Mouse (Mus musculus) forebrain, embryonic 15.5 days (tissue): ENCODE data around the gene Crb3. TPM values are rescaled to one million over a fixed set of nuclear protein-coding genes. Genes with fewer than 3 reads are reported as not detected.

ENCODE experiments used
- ATAC-seq: fragments of 200-750 bp; cut with Nextera tagmentation; replicated peaks from 2 replicates; pipeline ENCODE4 v1.8.0; 2017; ENCODE audit warnings: mild to moderate bottlenecking, moderate TSS enrichment, moderate library complexity
- H3K27ac ChIP-seq: fragments of 300-500 bp; sonication (generic); replicated peaks from 2 replicates; pipeline ENCODE4 v1.5.1; 2015; ENCODE audit warnings: mild to moderate bottlenecking, inconsistent platforms
- H3K27me3 ChIP-seq: fragments of 300-500 bp; sonication (generic); 2 replicates; pipeline ENCODE4 v1.6.1; 2015; ENCODE audit warnings: inconsistent platforms
- H3K36me3 ChIP-seq: fragments of 300-500 bp; sonication (generic); 2 replicates; pipeline ENCODE4 v1.6.1; 2015; ENCODE audit warnings: mild to moderate bottlenecking, inconsistent platforms
- H3K4me1 ChIP-seq: fragments of 300-500 bp; sonication (generic); 2 replicates; pipeline ENCODE4 v1.6.1; 2015; ENCODE audit warnings: inconsistent platforms
- H3K4me2 ChIP-seq: fragments of 300-500 bp; sonication (generic); replicated peaks from 2 replicates; pipeline ENCODE4 v1.6.1; 2015; ENCODE audit warnings: mild to moderate bottlenecking, inconsistent platforms
- H3K4me3 ChIP-seq: fragments of 300-500 bp; sonication (generic); 2 replicates; pipeline ENCODE4 v1.5.1; 2015; ENCODE audit warnings: mild to moderate bottlenecking, inconsistent platforms
- H3K9ac ChIP-seq: fragments of 300-500 bp; sonication (generic); replicated peaks from 2 replicates; pipeline ENCODE4 v1.6.1; 2015; ENCODE audit warnings: mild to moderate bottlenecking, inconsistent platforms
- H3K9me3 ChIP-seq: fragments of 300-500 bp; sonication (generic); 2 replicates; pipeline ENCODE4 v1.6.1; 2016; ENCODE audit warnings: inconsistent platforms
- WGBS: fragments of 180-500 bp; shearing (Covaris S2); methylation state at CpG from one replicate; pipeline ENCODE4 v1.1.7; 2015; ENCODE audit warnings: mixed read lengths; 5-methylcytosine and 5-hydroxymethylcytosine counted together
- polyA plus RNA-seq: library from polyadenylated mRNA; unstranded; fragments of >200 nt; fragmentation: Nextera tagmentation; extraction: Ambion mirVana; gene quantifications from 2 replicates; pipeline ENCODE4 v1.2.1, GENCODE M21; 2015

The Crb3 gene
- polyA plus RNA-seq, 1 experiment from 2014 or later, result 2.0 TPM

DNA sequence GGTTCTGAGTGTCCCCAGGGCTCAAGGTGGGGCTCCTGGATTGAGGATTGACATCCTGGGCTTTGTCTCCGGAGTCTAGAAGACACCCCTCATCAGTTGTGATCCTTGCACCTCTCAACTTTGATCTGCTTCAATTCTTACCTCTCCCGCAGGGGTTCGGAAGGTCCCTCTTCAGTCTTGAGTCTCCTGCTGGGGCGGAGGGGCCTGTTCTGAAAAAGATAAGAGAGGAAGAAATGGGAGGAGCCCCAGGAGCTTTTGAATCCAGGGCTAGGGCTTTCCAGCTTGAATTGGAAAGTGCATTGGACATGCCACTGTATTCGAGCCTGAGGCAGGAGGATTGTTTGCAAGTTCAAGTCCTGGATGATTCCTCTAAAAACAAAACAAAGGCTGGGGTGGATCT is 8.0 kb downstream of the Crb3 start:
- Histone ChIP-seq H3K4me1 (peaks cover 2% of the 10 kb centered on the region; the same call in 1 of the 2 replicates), H3K36me3 (no peaks in the 10 kb centered on the region), H3K4me3 (no peak overlapping the region), H3K27ac (no peak overlapping the region), H3K9me3 (no peaks in the 10 kb centered on the region), H3K27me3 (peaks cover 22% of the 10 kb centered on the region), H3K9ac (no peak overlapping the region), H3K4me2 (no peak overlapping the region)
- ATAC-seq, result no peak
- WGBS, result 61% methylated on average over 5 of the region's 5 CpGs

- ATAC-seq, result no peak
- Histone ChIP-seq H3K27me3 (no peaks in the 10 kb centered on the region), H3K36me3 (no peaks in the 10 kb centered on the region), H3K4me3 (peak overlapping the region; percentile 22), H3K9me3 (no peaks in the 10 kb centered on the region), H3K9ac (peak overlapping the region; percentile 23; the same call in 1 of the 2 replicates), H3K4me1 (no peaks in the 10 kb centered on the region), H3K27ac (no peak overlapping the region), H3K4me2 (peak overlapping the region; percentile 30)
- 11% methylated on average over 9 of the region's 9 CpGs for WGBS
Measured at GRCm38 (mm10) chr17:57070272-57070671, 11.4 kb downstream of the Crb3 start.

GRCm38 (mm10) chr17:57070699-57071098 is 11.8 kb downstream of the Crb3 start:
- peak overlapping the region; percentile 30 for H3K4me2 ChIP-seq
- no peaks in the 10 kb centered on the region for H3K27me3 ChIP-seq
- H3K9ac ChIP-seq, result no peak overlapping the region
- no peaks in the 10 kb centered on the region for H3K4me1 ChIP-seq
- peak overlapping the region; percentile 22; the same call in 1 of the 2 replicates for H3K4me3 ChIP-seq
- no peaks in the 10 kb centered on the region for H3K36me3 ChIP-seq
- WGBS, result 2% methylated on average over 11 of the region's 11 CpGs
- H3K9me3 ChIP-seq, result no peaks in the 10 kb centered on the region
- ATAC-seq, result 0 out of 2 replicates have a peak, but pooled peaks have one; percentile 50
- no peak overlapping the region for H3K27ac ChIP-seq

DNA sequence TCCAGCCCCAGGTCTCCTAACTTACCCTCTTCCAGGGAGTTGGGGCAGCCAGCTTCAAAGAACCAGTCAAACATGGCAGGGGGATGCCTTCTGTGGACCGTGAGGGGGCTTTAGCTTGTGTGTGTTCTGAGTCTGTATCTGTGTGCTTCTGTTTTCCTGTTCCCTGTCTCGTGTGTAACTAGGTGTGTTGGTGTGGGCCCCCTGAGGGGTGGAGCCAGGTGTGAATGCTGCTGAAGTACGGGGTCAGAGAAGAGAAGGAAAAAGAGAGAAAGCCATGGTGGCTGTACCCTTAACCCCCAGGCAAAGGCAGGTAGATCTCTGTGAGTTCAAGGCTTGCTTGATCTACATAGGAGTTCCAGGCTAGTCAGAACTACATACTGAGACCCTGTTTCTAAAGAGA is 18.0 kb downstream of the Crb3 start:
- no peak overlapping the region for H3K9ac ChIP-seq
- no peaks in the 10 kb centered on the region for H3K4me1 ChIP-seq
- no peaks in the 10 kb centered on the region for H3K9me3 ChIP-seq
- H3K27ac ChIP-seq, result no peak overlapping the region
- ATAC-seq, result no peak
- H3K27me3 ChIP-seq, result no peaks in the 10 kb centered on the region
- peaks cover 23% of the 10 kb centered on the region for H3K36me3 ChIP-seq
- 68% methylated on average over 3 of the region's 3 CpGs for WGBS
- no peak overlapping the region for H3K4me2 ChIP-seq
- no peak overlapping the region for H3K4me3 ChIP-seq

GRCm38 (mm10) chr17:57078336-57078735 is 19.4 kb downstream of the Crb3 start, which contains the start of gene Dennd1c:
TSS of gene Dennd1c (minus strand) at chr17:57078514.
- no peak within 1 kb of the TSS for H3K4me3 ChIP-seq
- no peaks in the 10 kb centered on the region for H3K4me1 ChIP-seq
- no peaks in the 10 kb centered on the region for H3K9me3 ChIP-seq
- peaks cover 23% of the 10 kb centered on the region for H3K36me3 ChIP-seq
- H3K9ac ChIP-seq, result no peak within 1 kb of the TSS
- no peak within 1 kb of the TSS for H3K27ac ChIP-seq
- 68% methylated on average over 6 of the region's 6 CpGs for WGBS
- peak; percentile 15; the same call in 1 of the 2 replicates for ATAC-seq
- H3K27me3 ChIP-seq, result no peaks in the 10 kb centered on the region
- no peak within 1 kb of the TSS for H3K4me2 ChIP-seq

DNA sequence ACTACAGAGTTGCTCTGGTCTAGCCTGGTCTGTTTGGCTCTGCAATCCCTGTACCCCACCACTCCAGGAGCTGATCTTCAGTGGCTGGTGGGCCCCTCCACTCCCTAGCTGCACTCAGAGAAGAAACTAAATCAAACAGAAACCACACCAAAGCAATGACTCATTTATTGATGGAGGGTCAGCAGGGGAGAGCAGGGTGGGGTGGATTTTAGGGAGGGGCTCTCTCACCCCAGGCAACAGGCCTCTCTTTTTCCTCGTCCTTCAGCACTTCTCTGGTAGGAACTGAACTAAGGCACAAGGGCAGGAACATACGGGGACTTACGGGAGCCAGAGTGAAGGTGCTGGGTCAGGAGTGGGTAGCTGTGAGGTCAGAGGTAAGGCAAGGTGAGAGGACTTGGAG is 21.0 kb downstream of the Crb3 start:
- ATAC-seq, result no peak
- Histone ChIP-seq H3K36me3 (peaks cover 23% of the 10 kb centered on the region), H3K9me3 (no peaks in the 10 kb centered on the region), H3K9ac (no peak overlapping the region), H3K4me3 (no peak overlapping the region), H3K27ac (no peak overlapping the region), H3K4me2 (no peak overlapping the region), H3K27me3 (no peaks in the 10 kb centered on the region), H3K4me1 (peaks cover 4% of the 10 kb centered on the region; the same call in 1 of the 2 replicates)
- WGBS, result 80% methylated on average over 3 of the region's 3 CpGs

- Histone ChIP-seq H3K36me3 (peaks cover 23% of the 10 kb centered on the region), H3K4me3 (no peak overlapping the region), H3K9me3 (no peaks in the 10 kb centered on the region), H3K9ac (no peak overlapping the region), H3K4me1 (peaks cover 11% of the 10 kb centered on the region), H3K27me3 (no peaks in the 10 kb centered on the region), H3K27ac (no peak overlapping the region), H3K4me2 (no peak overlapping the region)
- WGBS, result 95% methylated on average over 31 of the region's 31 CpGs
- no peak for ATAC-seq
Measured at GRCm38 (mm10) chr17:57081234-57081842, 22.4 kb downstream of the Crb3 start.

GRCm38 (mm10) chr17:57082481-57082880 is 23.6 kb downstream of the Crb3 start:
- Histone ChIP-seq H3K27ac (no peak overlapping the region), H3K9ac (no peak overlapping the region), H3K4me1 (peaks cover 17% of the 10 kb centered on the region), H3K4me3 (no peak overlapping the region), H3K36me3 (peaks cover 23% of the 10 kb centered on the region), H3K9me3 (no peaks in the 10 kb centered on the region), H3K4me2 (no peak overlapping the region), H3K27me3 (no peaks in the 10 kb centered on the region)
- no peak for ATAC-seq
- WGBS, result 94% methylated on average over 5 of the region's 5 CpGs

GRCm38 (mm10) chr17:57085970-57086757 is 27.3 kb downstream of the Crb3 start:
- H3K4me2 ChIP-seq, result peak overlapping the region; percentile 60
- no peak overlapping the region for H3K27ac ChIP-seq
- H3K9me3 ChIP-seq, result no peaks in the 10 kb centered on the region
- WGBS, result 88% methylated on average over 11 of the region's 11 CpGs
- H3K4me1 ChIP-seq, result peaks cover 20% of the 10 kb centered on the region
- peak overlapping the region; percentile 66 for H3K4me3 ChIP-seq
- peaks cover 7% of the 10 kb centered on the region for H3K36me3 ChIP-seq
- peak overlapping the region; percentile 83; the same call in 1 of the 2 replicates for H3K9ac ChIP-seq
- no peak for ATAC-seq
- H3K27me3 ChIP-seq, result no peaks in the 10 kb centered on the region

DNA sequence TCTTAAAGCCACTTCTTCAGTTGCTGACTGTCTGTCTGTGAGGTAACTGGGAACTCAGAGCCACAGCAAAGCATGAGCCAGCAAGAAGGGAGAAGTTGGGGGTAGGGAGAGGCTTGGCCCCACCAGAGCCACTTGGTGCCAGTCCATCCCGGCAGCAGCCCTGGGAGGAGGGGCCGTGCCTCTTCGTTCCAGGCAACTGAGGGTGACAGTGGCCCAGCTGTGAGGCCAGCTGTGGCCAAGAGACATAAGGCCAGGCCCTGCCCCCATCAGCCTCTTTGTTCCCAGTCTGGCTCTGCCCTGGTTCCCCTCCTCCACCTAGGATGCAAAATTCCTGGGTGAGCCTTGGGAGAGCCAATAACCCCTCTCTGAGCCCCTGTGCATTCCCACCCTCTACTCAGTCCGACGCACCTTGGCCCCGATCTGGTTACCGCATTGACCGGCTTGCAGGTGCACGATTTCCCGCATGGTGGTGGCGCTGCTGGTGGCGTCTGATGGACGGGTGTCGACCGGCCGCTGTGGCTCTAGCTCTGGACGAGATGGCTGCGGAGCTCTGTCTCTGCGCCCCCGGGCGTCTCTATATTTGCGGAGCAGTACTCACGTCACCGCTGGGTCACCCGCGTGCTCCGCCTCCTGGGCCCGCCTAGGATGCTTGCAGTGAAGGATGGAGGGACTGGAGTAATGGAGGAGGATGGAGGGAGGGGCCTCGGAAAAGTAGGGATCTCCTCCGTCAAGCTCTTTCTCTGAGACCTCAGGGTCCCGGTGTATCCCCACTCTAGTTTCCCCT is 28.3 kb downstream of the Crb3 start, which contains the start of gene Tubb4a:
Tubb4a (minus strand) TSS at position 734 of the 784 bp plus-strand sequence.
- Histone ChIP-seq H3K9me3 (no peaks in the 10 kb centered on the region), H3K4me1 (peaks cover 20% of the 10 kb centered on the region), H3K27ac (peak within 1 kb of the TSS; percentile 79), H3K27me3 (no peaks in the 10 kb centered on the region), H3K9ac (peak within 1 kb of the TSS; percentile 83), H3K36me3 (no peaks in the 10 kb centered on the region; the same call in 1 of the 2 replicates), H3K4me3 (peak within 1 kb of the TSS; percentile 66), H3K4me2 (peak within 1 kb of the TSS; percentile 60)
- under 1% methylated on average over 31 of the region's 31 CpGs for WGBS
- ATAC-seq, result peak; percentile 96

GRCm38 (mm10) chr17:57094222-57094621 is 35.3 kb downstream of the Crb3 start:
- no peak overlapping the region for H3K27ac ChIP-seq
- H3K27me3 ChIP-seq, result no peaks in the 10 kb centered on the region
- H3K9ac ChIP-seq, result no peak overlapping the region
- H3K9me3 ChIP-seq, result no peaks in the 10 kb centered on the region
- no peaks in the 10 kb centered on the region for H3K36me3 ChIP-seq
- H3K4me1 ChIP-seq, result peaks cover 9% of the 10 kb centered on the region
- WGBS, result 96% methylated on average over 3 of the region's 3 CpGs
- H3K4me2 ChIP-seq, result no peak overlapping the region
- no peak overlapping the region for H3K4me3 ChIP-seq
- no peak for ATAC-seq
